In the genomic region with DNA sequence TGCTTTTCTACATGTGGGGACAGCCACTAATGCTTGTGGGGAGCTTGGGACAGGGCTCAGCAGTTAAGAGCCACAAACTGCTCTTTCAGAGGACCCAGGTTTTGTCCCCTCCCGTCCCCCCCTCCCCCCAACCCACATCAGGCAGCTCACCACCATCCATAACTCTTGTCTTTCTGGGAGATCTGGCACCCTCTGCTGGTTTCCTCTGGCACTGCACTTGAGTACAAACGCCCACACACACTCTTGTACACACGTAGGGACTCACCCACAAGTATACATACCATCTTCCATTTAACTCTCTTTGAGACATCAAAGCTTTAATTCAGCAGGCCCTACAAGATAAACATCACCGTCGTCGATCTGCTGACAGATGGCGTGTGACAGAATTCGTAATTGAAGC, we compare ENCODE assay signal across 8 mouse cellular contexts. TPM values are rescaled to one million over a fixed set of nuclear protein-coding genes. Genes with fewer than 3 reads are reported as not detected.
DNase-seq lines count a peak whose midpoint lies in the region; ATAC-seq and TF ChIP-seq lines count a peak whose summit lies in the region.

No protein-coding gene starts in this region.

- no peaks in the 10 kb centered on the region for H3K27me3 ChIP-seq in hindbrain, postnatal 0 days (ENCODE audit: insufficient read depth, low read length)
- no peaks in the 10 kb centered on the region for H3K27me3 ChIP-seq in liver, embryonic 14.5 days (ENCODE audit: control insufficient read depth, insufficient read depth, low read length)

- H3K27ac ChIP-seq in hindbrain, postnatal 0 days: no peak overlapping the region
- no peak overlapping the region for H3K27ac ChIP-seq in liver, embryonic 14.5 days

- ATAC-seq in common myeloid progenitor, adult 5-6 weeks (replicated peaks; ENCODE audit: low read depth, poor library complexity, severe bottlenecking): peak; percentile 81; the same call in 1 of the 2 replicates
- ATAC-seq in hindbrain, postnatal 0 days: peak; percentile 75; the same call in 1 of the 2 replicates
- no peak for ATAC-seq in liver, embryonic 14.5 days (ENCODE audit: insufficient read depth)
- no peak for ATAC-seq in monocyte, adult 5-6 weeks (replicated peaks; ENCODE audit: insufficient number of reproducible peaks, low FRiP score, low TSS enrichment, poor library complexity, severe bottlenecking)

- H3K4me3 ChIP-seq in hindbrain, postnatal 0 days (ENCODE audit: low read length): no peak overlapping the region
- no peak overlapping the region for H3K4me3 ChIP-seq in liver, embryonic 14.5 days (ENCODE audit: insufficient read depth in 1 of 2, low read depth in 2 of 2, low read length in 2 of 2)

- H3K4me2 ChIP-seq in hindbrain, postnatal 0 days (ENCODE audit: low read depth, low read length): no peak overlapping the region
- no peak overlapping the region for H3K4me2 ChIP-seq in liver, embryonic 14.5 days (ENCODE audit: low read depth)

- TF ChIP-seq EP300 in liver, embryonic 14.5 days (IDR thresholded peaks at IDR 0.05; ENCODE audit: low read depth): no peak

- H3K9me3 ChIP-seq in hindbrain, postnatal 0 days (ENCODE audit: low read length): no peaks in the 10 kb centered on the region
- H3K9me3 ChIP-seq in liver, embryonic 14.5 days (ENCODE audit: control insufficient read depth, low read length): no peaks in the 10 kb centered on the region

- peak; percentile 87 for TF ChIP-seq CTCF in hindbrain, postnatal 0 days (IDR thresholded peaks at IDR 0.05; ENCODE audit: low read depth)
- TF ChIP-seq CTCF in liver, embryonic 14.5 days (IDR thresholded peaks at IDR 0.05; ENCODE audit: low read depth): peak; percentile 73

- no peak overlapping the region for H3K9ac ChIP-seq in hindbrain, postnatal 0 days (replicated peaks; ENCODE audit: low read length)
- no peak overlapping the region for H3K9ac ChIP-seq in liver, embryonic 14.5 days (replicated peaks)

- WGBS in hindbrain, postnatal 0 days: 51% methylated on average over 8 of the region's 8 CpGs
- 42% methylated on average over 8 of the region's 8 CpGs for WGBS in liver, embryonic 14.5 days (ENCODE audit: insufficient replicate concordance)

- peaks cover 22% of the 10 kb centered on the region for H3K36me3 ChIP-seq in hindbrain, postnatal 0 days (ENCODE audit: insufficient read depth, low read length)
- H3K36me3 ChIP-seq in liver, embryonic 14.5 days (replicated peaks; ENCODE audit: control insufficient read depth, insufficient read depth, low read depth): no peaks in the 10 kb centered on the region

- peak; percentile 62 to 72 for DNase-seq in left cerebral cortex, adult 18-20 months (ENCODE audit: low spot score in 2 of 2)
- no peak for DNase-seq in left cerebral cortex, adult 11 months (ENCODE audit: low spot score)
- DNase-seq in NIH3T3 (ENCODE audit: low read depth): peak; percentile 75
- DNase-seq in hindbrain, postnatal 0 days (ENCODE audit: low spot score): peak; percentile 77
- no peak for DNase-seq in liver, embryonic 14.5 days (ENCODE audit: low read depth in 3 of 3, low spot score in 3 of 3)
- DNase-seq in skeletal muscle tissue, adult 2 months (ENCODE audit: low read depth, low spot score): peak; percentile 21

- no peaks in the 10 kb centered on the region for H3K4me1 ChIP-seq in hindbrain, postnatal 0 days (ENCODE audit: insufficient read depth, low read length)
- H3K4me1 ChIP-seq in liver, embryonic 14.5 days (replicated peaks; ENCODE audit: control insufficient read depth in 2 of 2, insufficient read depth in 2 of 2, low read length in 1 of 2): no peaks in the 10 kb centered on the region

RNA-seq across cellular contexts. Expression of gene Evl, which starts 25.3 kb away (rescaled TPM):
- 100 to 1,000 TPM; 241 to 261 TPM for total RNA-seq in left cerebral cortex, adult 18-20 months (2021)
- 9.7 and 10.3 TPM in 2 replicates for total RNA-seq in common myeloid progenitor, adult 5-6 weeks (2017)
- total RNA-seq in hindbrain, postnatal 0 days (2014; rRNA removed): 178 and 240 TPM in 2 replicates
- polyA plus RNA-seq in hindbrain, postnatal 0 days (2015; fragmentation: Nextera tagmentation; extraction: Ambion mirVana): 222 and 231 TPM in 2 replicates
- polyA plus RNA-seq in liver, embryonic 14.5 days (2012; rRNA removed): 10.3 and 15.9 TPM in 2 replicates
- polyA plus RNA-seq in liver, embryonic 14.5 days (2014; fragmentation: Nextera tagmentation; extraction: Ambion mirVana): 7.0 and 7.1 TPM in 2 replicates
- total RNA-seq in monocyte, adult 5-6 weeks (2017): 395 to 558 TPM (median 422 TPM) in 3 replicates

Comparison
In these comparisons a context has a peak if more than half of its experiments do, and no peak if none do; other contexts are left out.
1. DNase-seq: peak in left cerebral cortex, adult 18-20 months (2 of 2), NIH3T3 (single experiment), hindbrain, postnatal 0 days (single experiment) and skeletal muscle tissue, adult 2 months (single experiment); none in left cerebral cortex, adult 11 months (single experiment) and liver, embryonic 14.5 days (0 of 3).
2. ATAC-seq: peak in common myeloid progenitor, adult 5-6 weeks (single experiment) and hindbrain, postnatal 0 days (single experiment); none in liver, embryonic 14.5 days (single experiment) and monocyte, adult 5-6 weeks (single experiment).
3. RNA of gene Evl, which starts 25.3 kb away (total RNA-seq): 395 to 558 TPM in monocyte, adult 5-6 weeks, 241 to 261 TPM in left cerebral cortex, adult 18-20 months and 178 to 240 TPM in hindbrain, postnatal 0 days; 9.7 to 10.3 TPM in common myeloid progenitor, adult 5-6 weeks; every median in the first group is over 10 times any median in the second.